Mouse (Mus musculus): ENCODE results near the gene Rnps1.

GRCm38 (mm10) chr17:24425905-24426304, 11.5 kb downstream of the Rnps1 start:
- TF ChIP-seq CTCF (conservative IDR thresholded peaks at IDR 0.05; ENCODE audit: low read length) (no peak), NANOG (IDR thresholded peaks at IDR 0.05; ENCODE audit: borderline replicate concordance, low read length) (no peak)

All from E14TG2a.4 (cell line).